Mouse (Mus musculus): ENCODE results near the gene Noa1. TPM values are rescaled to one million over a fixed set of nuclear protein-coding genes. Genes with fewer than 3 reads are reported as not detected.

Noa1 gene
- polyA plus RNA-seq, 1 experiment: 25.2 TPM

GRCm38 (mm10) chr5:77307821-77308553 lies 1.9 kb downstream of the Noa1 start:
- TF ChIP-seq CTCF (IDR thresholded peaks at IDR 0.05; ENCODE audit: borderline replicate concordance, insufficient read depth, low read depth, low read length): no peak
- TF ChIP-seq POLR2A (IDR thresholded peaks at IDR 0.05; ENCODE audit: borderline replicate concordance, insufficient read depth, low read length): no peak
- 73% methylated on average over 5 of the region's 5 CpGs for WGBS
- H3K27ac ChIP-seq (ENCODE audit: insufficient read depth, low read length): no peak overlapping the region

GRCm38 (mm10) chr5:77301296-77301903 lies 8.5 kb downstream of the Noa1 start:
- TF ChIP-seq POLR2A (IDR thresholded peaks at IDR 0.05; ENCODE audit: borderline replicate concordance, insufficient read depth, low read length) (no peak), CTCF (IDR thresholded peaks at IDR 0.05; ENCODE audit: borderline replicate concordance, insufficient read depth, low read depth, low read length) (no peak)
- no peak overlapping the region for H3K4me3 ChIP-seq (replicated peaks; ENCODE audit: insufficient read depth, low read depth, low read length)
- H3K27me3 ChIP-seq (ENCODE audit: control insufficient read depth, insufficient read depth, low read length): no peaks in the 10 kb centered on the region
- H3K4me1 ChIP-seq (ENCODE audit: control insufficient read depth, insufficient read depth, low read length): no peaks in the 10 kb centered on the region
- DNase-seq: no peak
- H3K27ac ChIP-seq (ENCODE audit: insufficient read depth, low read length): no peak overlapping the region
- 95% methylated on average over 6 of the region's 6 CpGs for WGBS

More at GRCm38 (mm10) chr5:77307821-77308553, 1.9 kb downstream of the Noa1 start:
- no peaks in the 10 kb centered on the region for H3K27me3 ChIP-seq (ENCODE audit: control insufficient read depth, insufficient read depth, low read length)
- H3K4me1 ChIP-seq (ENCODE audit: control insufficient read depth, insufficient read depth, low read length): peaks cover 3% of the 10 kb centered on the region; the same call in 1 of the 2 replicates
- no peak for DNase-seq
- peak overlapping the region; percentile 74 for H3K4me3 ChIP-seq (replicated peaks; ENCODE audit: insufficient read depth, low read depth, low read length)

- DNase-seq: no peak
- 86% methylated on average over 2 of the region's 2 CpGs for WGBS
- H3K27ac ChIP-seq (ENCODE audit: insufficient read depth, low read length): no peak overlapping the region
- H3K27me3 ChIP-seq (ENCODE audit: control insufficient read depth, insufficient read depth, low read length): no peaks in the 10 kb centered on the region
- H3K4me3 ChIP-seq (replicated peaks; ENCODE audit: insufficient read depth, low read depth, low read length): no peak overlapping the region
- H3K4me1 ChIP-seq (ENCODE audit: control insufficient read depth, insufficient read depth, low read length): no peaks in the 10 kb centered on the region
- no peak for TF ChIP-seq CTCF (IDR thresholded peaks at IDR 0.05; ENCODE audit: borderline replicate concordance, insufficient read depth, low read depth, low read length)
- no peak for TF ChIP-seq POLR2A (IDR thresholded peaks at IDR 0.05; ENCODE audit: borderline replicate concordance, insufficient read depth, low read length)
Measured at GRCm38 (mm10) chr5:77299486-77299885, 10.4 kb downstream of the Noa1 start.

- WGBS: 77% methylated on average over 7 of the region's 7 CpGs
- no peak for TF ChIP-seq POLR2A (IDR thresholded peaks at IDR 0.05; ENCODE audit: borderline replicate concordance, insufficient read depth, low read length)
- no peak for TF ChIP-seq CTCF (IDR thresholded peaks at IDR 0.05; ENCODE audit: borderline replicate concordance, insufficient read depth, low read depth, low read length)
- no peaks in the 10 kb centered on the region for H3K27me3 ChIP-seq (ENCODE audit: control insufficient read depth, insufficient read depth, low read length)
Measured at GRCm38 (mm10) chr5:77292803-77293522, 16.9 kb downstream of the Noa1 start.

GRCm38 (mm10) chr5:77290606-77291005 lies 19.3 kb downstream of the Noa1 start:
- no peak for TF ChIP-seq POLR2A (IDR thresholded peaks at IDR 0.05; ENCODE audit: borderline replicate concordance, insufficient read depth, low read length)
- no peak for TF ChIP-seq CTCF (IDR thresholded peaks at IDR 0.05; ENCODE audit: borderline replicate concordance, insufficient read depth, low read depth, low read length)
- no peaks in the 10 kb centered on the region for H3K27me3 ChIP-seq (ENCODE audit: control insufficient read depth, insufficient read depth, low read length)
- DNase-seq: no peak
- no peak overlapping the region for H3K4me3 ChIP-seq (replicated peaks; ENCODE audit: insufficient read depth, low read depth, low read length)
- 95% methylated on average over 2 of the region's 2 CpGs for WGBS
- H3K27ac ChIP-seq (ENCODE audit: insufficient read depth, low read length): no peak overlapping the region
- H3K4me1 ChIP-seq (ENCODE audit: control insufficient read depth, insufficient read depth, low read length): no peaks in the 10 kb centered on the region

More at GRCm38 (mm10) chr5:77292803-77293522, 16.9 kb downstream of the Noa1 start:
- no peak overlapping the region for H3K27ac ChIP-seq (ENCODE audit: insufficient read depth, low read length)
- H3K4me1 ChIP-seq (ENCODE audit: control insufficient read depth, insufficient read depth, low read length): no peaks in the 10 kb centered on the region
- H3K4me3 ChIP-seq (replicated peaks; ENCODE audit: insufficient read depth, low read depth, low read length): no peak overlapping the region
- no peak for DNase-seq

GRCm38 (mm10) chr5:77289686-77290085 lies 20.2 kb downstream of the Noa1 start:
- Histone ChIP-seq H3K4me3 (replicated peaks; ENCODE audit: insufficient read depth, low read depth, low read length) (no peak overlapping the region), H3K27ac (ENCODE audit: insufficient read depth, low read length) (no peak overlapping the region), H3K27me3 (ENCODE audit: control insufficient read depth, insufficient read depth, low read length) (no peaks in the 10 kb centered on the region), H3K4me1 (ENCODE audit: control insufficient read depth, insufficient read depth, low read length) (no peaks in the 10 kb centered on the region)
- 90% methylated on average over 8 of the region's 8 CpGs for WGBS
- no peak for DNase-seq
- no peak for TF ChIP-seq POLR2A (IDR thresholded peaks at IDR 0.05; ENCODE audit: borderline replicate concordance, insufficient read depth, low read length)
- TF ChIP-seq CTCF (IDR thresholded peaks at IDR 0.05; ENCODE audit: borderline replicate concordance, insufficient read depth, low read depth, low read length): no peak

GRCm38 (mm10) chr5:77287901-77288300 lies 22.0 kb downstream of the Noa1 start:
- no peak overlapping the region for H3K4me3 ChIP-seq (replicated peaks; ENCODE audit: insufficient read depth, low read depth, low read length)
- H3K27ac ChIP-seq (ENCODE audit: insufficient read depth, low read length): no peak overlapping the region
- 72% methylated on average over 6 of the region's 6 CpGs for WGBS
- DNase-seq: no peak
- no peaks in the 10 kb centered on the region for H3K27me3 ChIP-seq (ENCODE audit: control insufficient read depth, insufficient read depth, low read length)
- TF ChIP-seq CTCF (IDR thresholded peaks at IDR 0.05; ENCODE audit: borderline replicate concordance, insufficient read depth, low read depth, low read length): no peak
- TF ChIP-seq POLR2A (IDR thresholded peaks at IDR 0.05; ENCODE audit: borderline replicate concordance, insufficient read depth, low read length): no peak
- no peaks in the 10 kb centered on the region for H3K4me1 ChIP-seq (ENCODE audit: control insufficient read depth, insufficient read depth, low read length)

All from cerebellum, adult 2 months (tissue).